Mouse (Mus musculus) adrenal gland, postnatal 25 days (tissue): Measurements from ENCODE around the gene Bdh2. TPM values are rescaled to one million over a fixed set of nuclear protein-coding genes. Genes with fewer than 3 reads are reported as not detected.

Experiments
- DNase-seq: peaks from one replicate; pipeline ENCODE4 v3.0.0; 2021; ENCODE audit warnings: mixed read lengths
- long read RNA-seq: library from polyadenylated mRNA; stranded (forward); transcript quantifications from one replicate; pipeline ENCODE4 v2.0.0, GENCODE M21; 2021
- total RNA-seq: library from RNA; stranded (reverse); gene quantifications from 2 replicates; pipeline ENCODE4 v1.2.3, GENCODE M21; 2021

Bdh2 gene
- total RNA-seq, result 1.3 and 2.0 TPM in 2 replicates
- long read RNA-seq, partial matches to known transcripts, result 0 of 1 reads
- long read RNA-seq, other reads (novel, unspliced or antisense), result 1 of 1 reads

DNA sequence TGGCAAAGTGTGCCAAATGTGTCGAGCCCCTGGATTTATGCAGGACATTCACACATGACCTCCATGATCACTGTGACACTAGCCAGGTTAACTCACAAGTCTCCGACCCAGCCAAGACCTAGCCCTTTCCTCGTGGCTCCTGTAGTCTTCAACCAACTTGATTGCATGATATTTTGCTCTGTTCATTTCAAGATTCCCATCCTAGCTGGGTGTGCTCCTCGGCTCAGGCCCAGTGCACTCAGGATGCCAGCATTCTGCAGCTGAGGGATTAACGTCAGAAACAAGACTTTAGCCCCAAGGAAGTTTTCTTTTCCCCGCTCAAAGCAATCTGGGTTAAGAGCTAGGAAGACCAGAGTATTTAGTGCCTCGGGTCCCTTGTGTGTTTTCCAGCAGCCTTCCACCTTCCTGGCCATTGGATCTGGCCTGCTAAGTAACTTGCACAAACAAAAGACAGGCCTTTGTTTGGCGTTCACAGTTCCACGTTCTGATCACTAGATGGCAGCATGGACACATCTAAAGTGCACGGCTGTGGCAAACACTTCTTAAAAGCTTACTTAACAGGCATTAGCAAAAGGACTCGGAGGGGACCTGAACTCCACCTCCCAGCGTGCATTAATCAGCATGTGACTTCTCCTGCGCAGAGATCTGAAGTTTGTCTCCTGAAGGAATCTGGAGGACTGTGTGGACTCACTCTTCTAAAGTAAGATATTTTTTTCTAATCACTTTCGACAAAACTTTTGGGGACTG, at the start of gene Bdh2:
Gene Bdh2 (plus strand): TSS at position 553 of the 747 bp plus-strand sequence.
- DNase-seq, result peak; percentile 56

DNA sequence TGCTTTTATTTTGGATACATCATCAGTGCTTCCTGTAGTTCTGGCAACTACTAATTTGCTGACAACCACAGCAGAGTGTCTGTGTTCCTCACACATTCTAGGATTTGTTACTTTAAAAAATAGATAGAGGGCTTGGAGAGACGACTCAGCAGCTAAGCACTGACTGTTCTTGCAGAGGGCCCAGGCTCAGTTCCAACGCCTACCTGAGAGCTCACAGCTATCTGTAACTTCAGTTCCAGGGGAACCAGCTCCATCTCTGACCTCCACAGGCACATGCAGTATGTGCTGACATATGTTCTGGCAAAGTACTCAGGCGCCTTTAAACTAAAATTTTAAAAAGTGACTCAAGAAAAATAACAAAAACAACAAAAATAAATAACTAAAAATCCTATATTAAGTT, 49.0 kb upstream of the Bdh2 start:
- DNase-seq, result no peak

DNA sequence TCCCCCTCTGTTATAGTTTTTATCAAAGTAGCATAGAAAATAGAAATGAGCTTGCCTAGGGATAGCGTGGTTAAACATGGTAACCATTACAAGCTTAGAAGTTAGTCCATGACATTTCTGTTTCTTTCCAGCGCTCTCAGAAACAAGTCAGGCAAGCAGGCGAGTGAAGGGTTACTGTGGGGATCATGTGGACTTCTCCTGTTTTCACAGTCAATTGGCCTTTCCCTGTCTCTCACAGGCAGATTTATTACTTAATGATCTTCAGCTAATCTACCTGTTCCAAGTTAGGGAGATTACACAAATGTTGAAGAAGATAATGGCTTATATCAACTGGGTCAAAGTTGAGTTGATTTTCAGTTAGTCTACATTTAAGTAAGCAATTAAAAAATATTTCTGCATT, 48.6 kb upstream of the Bdh2 start:
- no peak for DNase-seq

GRCm38 (mm10) chr3:135245733-135246132, 35.3 kb upstream of the Bdh2 start:
- DNase-seq, result no peak

- DNase-seq, result no peak
These were observed 34.2 kb upstream of the Bdh2 start for GRCm38 (mm10) chr3:135246828-135247227.

- no peak for DNase-seq
These were observed 31.9 kb upstream of the Bdh2 start for GRCm38 (mm10) chr3:135249104-135249503.

- DNase-seq, result no peak
These were observed 29.2 kb upstream of the Bdh2 start for GRCm38 (mm10) chr3:135251825-135252224.

DNA sequence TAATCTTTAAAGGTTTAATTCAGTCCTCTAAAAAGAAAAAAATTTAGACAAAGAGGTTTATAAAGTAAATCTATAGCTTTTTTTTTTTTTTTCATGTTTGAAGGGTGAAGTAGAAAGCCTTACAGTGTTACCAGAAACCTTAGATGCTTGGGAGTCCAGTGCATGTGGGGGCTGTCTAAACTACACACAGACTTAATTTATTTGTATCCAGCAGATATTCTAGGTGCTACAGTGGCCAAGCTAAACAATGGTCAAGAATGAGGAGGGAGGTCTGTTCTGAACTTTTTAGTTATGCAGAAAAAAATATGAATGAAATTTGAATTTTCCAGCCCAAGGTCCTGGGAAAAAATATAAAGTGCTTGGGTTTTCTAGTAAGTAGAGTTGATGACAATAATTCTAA, 26.2 kb upstream of the Bdh2 start:
- DNase-seq, result no peak

DNA sequence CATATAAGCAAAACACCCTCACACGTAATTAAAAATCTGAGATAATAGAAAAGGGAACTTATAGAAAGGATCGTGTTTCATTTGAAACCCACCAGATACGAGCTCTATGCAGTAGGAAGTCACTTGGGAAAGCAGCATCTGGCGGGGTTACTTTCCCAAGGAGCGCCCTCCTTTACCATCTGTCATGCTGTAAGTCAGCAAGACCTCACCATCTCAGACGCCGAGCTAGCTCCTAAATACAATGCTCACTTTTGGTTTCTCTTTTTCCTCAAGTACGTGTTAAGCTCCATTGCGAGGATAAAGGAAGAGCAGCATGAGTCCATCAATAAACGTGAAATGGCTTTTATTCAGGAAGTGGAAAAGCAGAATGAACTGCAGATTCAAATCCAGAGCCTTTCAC, 22.1 kb upstream of the Bdh2 start:
- DNase-seq, result no peak

- no peak for DNase-seq
These were observed 20.8 kb upstream of the Bdh2 start for GRCm38 (mm10) chr3:135260233-135260632.

DNA sequence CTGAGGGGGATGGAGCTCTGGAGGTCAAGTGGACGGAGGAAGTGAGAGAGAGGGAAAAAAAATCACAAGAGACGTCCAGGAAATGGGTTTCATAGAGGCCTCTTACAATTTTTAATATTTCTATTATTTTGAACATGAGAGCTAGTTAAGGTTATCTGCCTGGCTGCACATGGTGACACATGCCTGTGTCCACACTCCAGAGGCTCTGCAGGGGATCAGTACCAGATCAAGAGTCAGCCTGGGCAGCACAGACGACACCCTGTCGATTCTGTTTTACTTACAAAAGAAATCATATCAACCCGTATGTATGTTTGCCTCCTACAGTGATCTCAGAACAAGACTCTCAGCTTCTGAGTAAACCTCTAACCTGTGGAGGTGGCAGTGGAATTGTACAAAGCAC, 12.4 kb upstream of the Bdh2 start:
- no peak for DNase-seq

DNA sequence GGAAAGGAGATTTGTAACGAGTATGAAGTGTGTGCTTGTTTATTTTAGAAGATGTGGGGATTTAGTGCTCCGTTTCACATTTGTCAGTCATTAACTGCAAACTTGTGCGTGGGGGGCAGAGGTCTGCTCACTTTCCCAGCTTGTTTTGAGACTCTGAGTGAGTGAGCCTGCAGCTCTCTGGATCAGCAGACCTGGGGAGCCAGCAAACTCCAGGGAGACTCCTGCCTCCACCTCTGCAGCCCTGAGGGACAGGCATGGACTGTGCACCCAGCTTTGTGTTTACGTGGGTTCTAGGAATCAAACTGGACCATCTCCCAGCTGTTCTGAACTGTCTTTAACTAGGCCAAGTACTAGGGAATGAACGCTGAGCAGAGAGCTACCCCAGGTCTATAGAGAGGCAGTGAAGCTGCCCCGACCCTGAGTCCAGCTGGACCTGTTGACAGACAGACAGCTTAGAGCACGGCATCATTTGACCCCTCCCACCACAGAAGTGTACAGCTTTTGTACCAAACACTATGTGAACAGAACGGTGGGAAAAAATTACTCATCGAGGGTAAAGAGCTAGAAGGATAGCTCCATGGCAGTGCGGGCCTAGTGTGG, 11.5 kb upstream of the Bdh2 start:
- DNase-seq, result no peak

- DNase-seq, result no peak
These were observed 8.4 kb upstream of the Bdh2 start for GRCm38 (mm10) chr3:135272627-135273026.

DNA sequence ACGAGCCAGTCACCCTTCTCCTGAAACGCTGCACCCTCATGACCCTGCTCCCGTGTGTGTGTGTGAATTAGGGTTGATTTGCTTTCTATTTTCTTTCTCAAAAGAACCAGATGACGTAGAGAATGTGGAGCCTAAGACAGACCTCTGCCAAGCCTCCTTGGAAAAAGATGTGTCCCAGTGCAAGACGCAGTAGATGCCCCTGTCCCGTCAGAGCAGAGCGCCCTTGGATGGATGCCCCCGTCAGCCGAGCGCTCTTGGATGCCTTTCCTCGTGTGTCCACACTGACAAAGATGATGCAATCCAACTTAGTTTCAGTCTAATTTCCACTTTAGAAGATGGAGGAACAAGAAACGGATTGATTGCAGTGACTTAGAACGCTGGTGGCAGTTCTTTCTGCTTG, 8.0 kb upstream of the Bdh2 start:
- no peak for DNase-seq

- DNase-seq, result no peak
These were observed 861 bp upstream of the Bdh2 start for GRCm38 (mm10) chr3:135280160-135280559.

GRCm38 (mm10) chr3:135281701-135282100, 680 bp downstream of the Bdh2 start:
- no peak for DNase-seq

GRCm38 (mm10) chr3:135285256-135285655, 4.2 kb downstream of the Bdh2 start:
- no peak for DNase-seq

- DNase-seq, result no peak
These were observed 4.8 kb downstream of the Bdh2 start for GRCm38 (mm10) chr3:135285807-135286206.

- no peak for DNase-seq
These were observed 7.2 kb downstream of the Bdh2 start for GRCm38 (mm10) chr3:135288138-135288750.

- no peak for DNase-seq
These were observed 8.1 kb downstream of the Bdh2 start for GRCm38 (mm10) chr3:135289148-135289547.

GRCm38 (mm10) chr3:135290249-135290894, 9.4 kb downstream of the Bdh2 start:
- DNase-seq, result peak; percentile 50

GRCm38 (mm10) chr3:135293703-135294102, 12.7 kb downstream of the Bdh2 start:
- no peak for DNase-seq

DNA sequence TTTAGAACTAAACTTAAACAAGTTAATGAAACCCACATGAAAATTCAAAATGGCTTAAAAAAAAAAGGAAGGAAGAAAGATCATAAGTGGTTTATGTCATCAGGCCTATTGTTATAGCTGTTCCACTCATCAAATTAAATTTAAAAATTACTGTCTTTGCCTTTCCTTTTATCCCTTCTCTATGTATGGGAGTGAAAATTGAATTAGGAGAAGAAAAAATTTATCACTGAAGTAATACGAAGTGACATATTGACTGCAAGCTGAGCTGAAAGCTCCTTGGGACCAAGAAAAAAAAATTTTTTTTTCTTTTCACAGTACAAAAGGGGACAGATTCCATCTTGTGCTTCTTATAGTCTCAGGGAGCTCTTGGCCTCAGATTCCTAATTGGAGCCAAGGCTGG, 14.5 kb downstream of the Bdh2 start:
- no peak for DNase-seq
